8 mouse cellular contexts compared by ENCODE assay signal in the genomic region with DNA sequence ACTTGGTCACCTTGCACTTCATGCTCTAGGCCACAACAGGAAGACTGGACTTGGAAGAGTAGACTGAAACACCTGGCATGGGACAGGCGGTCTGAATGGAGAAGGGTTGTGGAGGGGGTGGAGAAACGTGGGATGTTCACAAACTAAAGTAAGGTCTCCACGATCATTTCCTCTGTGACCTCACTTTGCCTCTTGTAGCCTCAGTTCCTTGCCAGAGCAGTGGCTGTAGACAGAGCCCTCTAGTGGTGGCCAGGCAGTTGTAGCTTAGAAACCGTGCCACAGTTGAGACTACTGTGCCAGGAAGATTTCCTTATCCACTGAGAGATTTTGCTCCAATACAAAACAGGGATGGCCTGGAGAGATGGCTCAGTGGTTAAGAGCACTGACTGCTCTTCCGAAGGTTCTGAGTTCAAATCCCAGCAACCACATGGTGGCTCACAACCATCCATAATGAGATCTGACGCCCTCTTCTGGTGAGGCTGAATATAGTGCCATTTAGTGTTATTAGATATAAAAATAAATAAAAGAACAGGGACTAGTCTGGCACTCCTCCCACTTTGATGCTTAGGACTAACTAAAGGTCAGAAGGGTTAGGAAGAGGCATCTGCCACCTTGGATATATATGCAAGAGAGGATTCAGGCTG. TPM values are rescaled to one million over a fixed set of nuclear protein-coding genes. Genes with fewer than 3 reads are reported as not detected.
DNase-seq lines count a peak whose midpoint lies in the region; ATAC-seq and TF ChIP-seq lines count a peak whose summit lies in the region.

No protein-coding gene starts in this region.

- no peak for ATAC-seq in forebrain, postnatal 0 days
- ATAC-seq in forebrain, embryonic 12.5 days (ENCODE audit: low FRiP score) = no peak
- peak; percentile 78 for ATAC-seq in erythroid progenitor cell, adult 5-6 weeks (replicated peaks; ENCODE audit: low FRiP score, poor library complexity, severe bottlenecking)
- ATAC-seq in liver, postnatal 0 days = no peak

- H3K27ac ChIP-seq in forebrain, postnatal 0 days (ENCODE audit: low read depth, low read length) = no peak overlapping the region
- H3K27ac ChIP-seq in forebrain, embryonic 12.5 days = no peak overlapping the region
- H3K27ac ChIP-seq in bone marrow macrophage, adult 2 months (ENCODE audit: insufficient read depth, low read depth, low read length) = no peak overlapping the region
- H3K27ac ChIP-seq in liver, postnatal 0 days (ENCODE audit: low read depth) = no peak overlapping the region
- peak overlapping the region; percentile 83 for H3K27ac ChIP-seq in spleen, adult 2 months (ENCODE audit: insufficient read depth, low read length)

- H3K36me3 ChIP-seq in forebrain, postnatal 0 days (ENCODE audit: insufficient read depth) = peaks cover 4% of the 10 kb centered on the region; the same call in 1 of the 2 replicates
- no peaks in the 10 kb centered on the region for H3K36me3 ChIP-seq in forebrain, embryonic 12.5 days (replicated peaks)
- H3K36me3 ChIP-seq in liver, postnatal 0 days (replicated peaks; ENCODE audit: insufficient read depth, low read length) = no peaks in the 10 kb centered on the region
- no peaks in the 10 kb centered on the region for H3K36me3 ChIP-seq in spleen, adult 2 months (ENCODE audit: control insufficient read depth, insufficient read depth, low read length)

- no peaks in the 10 kb centered on the region for H3K9me3 ChIP-seq in forebrain, postnatal 0 days (ENCODE audit: low read length)
- no peaks in the 10 kb centered on the region for H3K9me3 ChIP-seq in forebrain, embryonic 12.5 days
- H3K9me3 ChIP-seq in liver, postnatal 0 days (ENCODE audit: low read length) = no peaks in the 10 kb centered on the region

- WGBS in forebrain, postnatal 0 days = 56% methylated on average over 6 of the region's 6 CpGs
- WGBS in forebrain, embryonic 12.5 days = 53% methylated on average over 6 of the region's 6 CpGs
- 33% methylated on average over 6 of the region's 6 CpGs for WGBS in liver, postnatal 0 days (ENCODE audit: insufficient replicate concordance)
- WGBS in spleen, adult 2 months = 28% methylated on average over 6 of the region's 6 CpGs

- no peak overlapping the region for H3K9ac ChIP-seq in forebrain, postnatal 0 days
- no peak overlapping the region for H3K9ac ChIP-seq in forebrain, embryonic 12.5 days
- H3K9ac ChIP-seq in liver, postnatal 0 days (replicated peaks) = no peak overlapping the region

- H3K4me1 ChIP-seq in forebrain, postnatal 0 days (ENCODE audit: insufficient read depth) = peaks cover 16% of the 10 kb centered on the region
- peaks cover 34% of the 10 kb centered on the region for H3K4me1 ChIP-seq in forebrain, embryonic 12.5 days
- peaks cover 20% of the 10 kb centered on the region for H3K4me1 ChIP-seq in bone marrow macrophage, adult 2 months (ENCODE audit: control insufficient read depth, insufficient read depth, low read length)
- peaks cover 29% of the 10 kb centered on the region for H3K4me1 ChIP-seq in liver, postnatal 0 days (ENCODE audit: insufficient read depth)
- peaks cover 26% of the 10 kb centered on the region; the same call in 1 of the 2 replicates for H3K4me1 ChIP-seq in spleen, adult 2 months (ENCODE audit: control insufficient read depth, insufficient read depth, insufficient read length)

- peak; percentile 66 for TF ChIP-seq CTCF in forebrain, postnatal 0 days (IDR thresholded peaks at IDR 0.05; ENCODE audit: low read depth)
- TF ChIP-seq CTCF in bone marrow macrophage, adult 2 months (IDR thresholded peaks at IDR 0.05; ENCODE audit: low read depth, low read length) = peak; percentile 87
- TF ChIP-seq CTCF in liver, postnatal 0 days (IDR thresholded peaks at IDR 0.05; ENCODE audit: low read depth) = peak; percentile 83
- peak; percentile 72; the same call in 1 of the 2 replicates for TF ChIP-seq CTCF in spleen, adult 2 months (IDR thresholded peaks at IDR 0.05; ENCODE audit: extremely low read depth, insufficient read depth, insufficient read length, insufficient replicate concordance)

- peaks cover 16% of the 10 kb centered on the region for H3K27me3 ChIP-seq in forebrain, postnatal 0 days (ENCODE audit: insufficient read depth, low read length)
- H3K27me3 ChIP-seq in forebrain, embryonic 12.5 days = peaks cover 32% of the 10 kb centered on the region
- peaks cover 19% of the 10 kb centered on the region for H3K27me3 ChIP-seq in liver, postnatal 0 days (ENCODE audit: insufficient read depth, low read length)
- H3K27me3 ChIP-seq in spleen, adult 2 months (ENCODE audit: control insufficient read depth, insufficient read depth, low read length) = peaks cover 3% of the 10 kb centered on the region

- H3K4me3 ChIP-seq in forebrain, postnatal 0 days (ENCODE audit: low read depth, low read length) = no peak overlapping the region
- no peak overlapping the region for H3K4me3 ChIP-seq in forebrain, embryonic 12.5 days (replicated peaks)
- H3K4me3 ChIP-seq in bone marrow macrophage, adult 2 months (ENCODE audit: insufficient read depth, low read length) = no peak overlapping the region
- no peak overlapping the region for H3K4me3 ChIP-seq in liver, postnatal 0 days (ENCODE audit: low read depth, low read length)
- H3K4me3 ChIP-seq in spleen, adult 2 months (ENCODE audit: extremely low read depth, insufficient read depth, insufficient read length) = no peak overlapping the region

- TF ChIP-seq EP300 in liver, postnatal 0 days (IDR thresholded peaks at IDR 0.05; ENCODE audit: low read depth) = no peak

- no peak overlapping the region for H3K4me2 ChIP-seq in forebrain, postnatal 0 days (ENCODE audit: low read depth)
- no peak overlapping the region for H3K4me2 ChIP-seq in forebrain, embryonic 12.5 days
- H3K4me2 ChIP-seq in liver, postnatal 0 days (ENCODE audit: low read depth, low read length) = no peak overlapping the region

- peak; percentile 38 for DNase-seq in forebrain, postnatal 0 days
- peak; percentile 69 for DNase-seq in B cell, adult 2 months
- peak; percentile 49 for DNase-seq in liver, postnatal 0 days
- peak; percentile 62 to 65 for DNase-seq in spleen, adult 2 months (ENCODE audit: low read depth in 1 of 2, low spot score in 2 of 2)
- DNase-seq in urinary bladder, postnatal 4 days (ENCODE audit: low spot score in 2 of 2) = no peak

- no peak for TF ChIP-seq POLR2A in bone marrow macrophage, adult 2 months (IDR thresholded peaks at IDR 0.05; ENCODE audit: borderline replicate concordance, low read depth, low read length)
- no peak for TF ChIP-seq POLR2A in spleen, adult 2 months (IDR thresholded peaks at IDR 0.05; ENCODE audit: low read depth, low read length)

RNA-seq across cellular contexts. Expression of a gene that starts 7.6 kb away (rescaled TPM):
- 1.5 TPM in 1 of 2 replicates, not detected in the other for total RNA-seq in forebrain, postnatal 0 days (2014; rRNA removed)
- 0.67 and 1.2 TPM in 2 replicates for polyA plus RNA-seq in forebrain, postnatal 0 days (2015; fragmentation: Nextera tagmentation; extraction: Ambion mirVana)
- polyA plus RNA-seq in forebrain, embryonic 12.5 days (2016; fragmentation: Nextera tagmentation; extraction: Ambion mirVana) = 1.3 and 1.4 TPM in 2 replicates
- not detected in 2 replicates for polyA plus RNA-seq in bone marrow macrophage, adult 2 months (2012; ENCODE audit: insufficient read depth, insufficient read length, missing spikeins)
- total RNA-seq in erythroid progenitor cell, adult 5-6 weeks (2015; ENCODE audit: low replicate concordance) = 2.9 and 26.7 TPM in 2 replicates
- 1.5 and 3.5 TPM in 2 replicates for total RNA-seq in erythroid progenitor cell, adult 5-6 weeks (2017; ENCODE audit: low replicate concordance)
- polyA plus RNA-seq in liver, postnatal 0 days (2015; fragmentation: Nextera tagmentation; extraction: Ambion mirVana) = 0.78 and 1.2 TPM in 2 replicates
- 29.9 and 38.2 TPM in 2 replicates for polyA plus RNA-seq in spleen, adult 2 months (2012; rRNA removed)

RNA-seq across cellular contexts. Expression of a gene that starts 20.0 kb away (rescaled TPM):
- 0.48 and 1.3 TPM in 2 replicates for total RNA-seq in forebrain, postnatal 0 days (2014; rRNA removed)
- polyA plus RNA-seq in forebrain, postnatal 0 days (2015; fragmentation: Nextera tagmentation; extraction: Ambion mirVana) = 0.40 and 0.49 TPM in 2 replicates
- polyA plus RNA-seq in forebrain, embryonic 12.5 days (2016; fragmentation: Nextera tagmentation; extraction: Ambion mirVana) = 0.70 and 1.2 TPM in 2 replicates
- 1.5 and 1.7 TPM in 2 replicates for polyA plus RNA-seq in bone marrow macrophage, adult 2 months (2012; ENCODE audit: insufficient read depth, insufficient read length, missing spikeins)
- total RNA-seq in erythroid progenitor cell, adult 5-6 weeks (2015; ENCODE audit: low replicate concordance) = 3.4 TPM in 1 of 2 replicates, not detected in the other
- total RNA-seq in erythroid progenitor cell, adult 5-6 weeks (2017; ENCODE audit: low replicate concordance) = 0.61 and 8.2 TPM in 2 replicates
- polyA plus RNA-seq in liver, postnatal 0 days (2015; fragmentation: Nextera tagmentation; extraction: Ambion mirVana) = 0.26 and 0.36 TPM in 2 replicates
- polyA plus RNA-seq in spleen, adult 2 months (2012; rRNA removed) = 20.7 and 34.3 TPM in 2 replicates

RNA-seq across cellular contexts. Expression of a gene that starts 25.6 kb away (rescaled TPM):
- not detected in 2 replicates for total RNA-seq in forebrain, postnatal 0 days (2014; rRNA removed)
- polyA plus RNA-seq in forebrain, postnatal 0 days (2015; fragmentation: Nextera tagmentation; extraction: Ambion mirVana) = 0.06 TPM in 1 of 2 replicates, not detected in the other
- polyA plus RNA-seq in forebrain, embryonic 12.5 days (2016; fragmentation: Nextera tagmentation; extraction: Ambion mirVana) = 0.22 and 0.37 TPM in 2 replicates
- not detected in 2 replicates for polyA plus RNA-seq in bone marrow macrophage, adult 2 months (2012; ENCODE audit: insufficient read depth, insufficient read length, missing spikeins)
- not detected in 2 replicates for total RNA-seq in erythroid progenitor cell, adult 5-6 weeks (2015; ENCODE audit: low replicate concordance)
- total RNA-seq in erythroid progenitor cell, adult 5-6 weeks (2017; ENCODE audit: low replicate concordance) = not detected in 2 replicates
- polyA plus RNA-seq in liver, postnatal 0 days (2015; fragmentation: Nextera tagmentation; extraction: Ambion mirVana) = 0.15 and 0.31 TPM in 2 replicates
- 0.07 TPM in 1 of 2 replicates, not detected in the other for polyA plus RNA-seq in spleen, adult 2 months (2012; rRNA removed)

RNA-seq across cellular contexts. Expression of a gene that starts 40.9 kb away (rescaled TPM):
- 123 and 126 TPM in 2 replicates for total RNA-seq in forebrain, postnatal 0 days (2014; rRNA removed)
- 115 and 117 TPM in 2 replicates for polyA plus RNA-seq in forebrain, postnatal 0 days (2015; fragmentation: Nextera tagmentation; extraction: Ambion mirVana)
- 115 and 117 TPM in 2 replicates for polyA plus RNA-seq in forebrain, embryonic 12.5 days (2016; fragmentation: Nextera tagmentation; extraction: Ambion mirVana)
- 197 and 213 TPM in 2 replicates for polyA plus RNA-seq in bone marrow macrophage, adult 2 months (2012; ENCODE audit: insufficient read depth, insufficient read length, missing spikeins)
- 31.4 and 59.1 TPM in 2 replicates for total RNA-seq in erythroid progenitor cell, adult 5-6 weeks (2015; ENCODE audit: low replicate concordance)
- 92.1 and 127 TPM in 2 replicates for total RNA-seq in erythroid progenitor cell, adult 5-6 weeks (2017; ENCODE audit: low replicate concordance)
- 91.5 and 94.2 TPM in 2 replicates for polyA plus RNA-seq in liver, postnatal 0 days (2015; fragmentation: Nextera tagmentation; extraction: Ambion mirVana)
- polyA plus RNA-seq in spleen, adult 2 months (2012; rRNA removed) = 33.5 and 35.7 TPM in 2 replicates

RNA-seq across cellular contexts. Expression of a gene that starts 41.1 kb away (rescaled TPM):
- total RNA-seq in forebrain, postnatal 0 days (2014; rRNA removed) = 39.5 and 43.9 TPM in 2 replicates
- 19.4 and 28.6 TPM in 2 replicates for polyA plus RNA-seq in forebrain, postnatal 0 days (2015; fragmentation: Nextera tagmentation; extraction: Ambion mirVana)
- polyA plus RNA-seq in forebrain, embryonic 12.5 days (2016; fragmentation: Nextera tagmentation; extraction: Ambion mirVana) = 16.4 and 18.6 TPM in 2 replicates
- polyA plus RNA-seq in bone marrow macrophage, adult 2 months (2012; ENCODE audit: insufficient read depth, insufficient read length, missing spikeins) = 1.7 and 2.3 TPM in 2 replicates
- total RNA-seq in erythroid progenitor cell, adult 5-6 weeks (2015; ENCODE audit: low replicate concordance) = 1.3 and 5.8 TPM in 2 replicates
- 2.3 TPM in 2 replicates for total RNA-seq in erythroid progenitor cell, adult 5-6 weeks (2017; ENCODE audit: low replicate concordance)
- polyA plus RNA-seq in liver, postnatal 0 days (2015; fragmentation: Nextera tagmentation; extraction: Ambion mirVana) = 3.5 and 4.7 TPM in 2 replicates
- 4.9 and 7.6 TPM in 2 replicates for polyA plus RNA-seq in spleen, adult 2 months (2012; rRNA removed)

Comparison
In these comparisons a context has a peak if more than half of its experiments do, and no peak if none do; other contexts are left out.
1. DNase-seq: peak in forebrain, postnatal 0 days (single experiment), B cell, adult 2 months (2 of 2), liver, postnatal 0 days (single experiment) and spleen, adult 2 months (2 of 2); none in urinary bladder, postnatal 4 days (0 of 2).
2. RNA of a gene that starts 7.6 kb away (polyA plus RNA-seq): 29.9 to 38.2 TPM in spleen, adult 2 months; 1.3 to 1.4 TPM in forebrain, embryonic 12.5 days, 0.67 to 1.2 TPM in forebrain, postnatal 0 days, 0.78 to 1.2 TPM in liver, postnatal 0 days and not detected in bone marrow macrophage, adult 2 months; every median in the first group is over 10 times any median in the second.
3. Peak in every context shown above with its lines, with median percentiles within 50 percentile points of each other: CTCF ChIP-seq.